Mouse (Mus musculus) kidney, adult 2 months (tissue): ENCODE results near the gene Zbtb17.

Experiments used
- CTCF ChIP-seq: fragments of 200-500 bp; conservative IDR thresholded peaks from 2 replicates; pipeline ENCODE4 v1.5.1; 2011; ENCODE audit warnings: low read depth, mild to moderate bottlenecking, control low read depth, low read length, moderate library complexity, mixed read lengths; ENCODE audit not compliant: insufficient read depth, insufficient read length
- POLR2A ChIP-seq: fragments of 200-500 bp; IDR thresholded peaks from one replicate; pipeline ENCODE4 v1.6.1; 2011; ENCODE audit warnings: low read depth, low read length, control low read depth

GRCm38 (mm10) chr4:141458236-141458635 is 13.8 kb downstream of the Zbtb17 start:
- TF ChIP-seq CTCF (no peak), POLR2A (no peak)
